Mouse (Mus musculus) kidney, adult 2 months (tissue): Measurements from ENCODE around the gene Sorcs2.

Source experiments
- CTCF ChIP-seq: fragments of 200-500 bp; conservative IDR thresholded peaks from 2 replicates; pipeline ENCODE4 v1.5.1; 2011; ENCODE audit warnings: low read depth, mild to moderate bottlenecking, control low read depth, low read length, moderate library complexity, mixed read lengths; ENCODE audit not compliant: insufficient read depth, insufficient read length
- POLR2A ChIP-seq: fragments of 200-500 bp; IDR thresholded peaks from one replicate; pipeline ENCODE4 v1.6.1; 2011; ENCODE audit warnings: low read depth, low read length, control low read depth

GRCm38 (mm10) chr5:36176409-36176808 lies 221.5 kb downstream of the Sorcs2 start:
- TF ChIP-seq CTCF (no peak), POLR2A (no peak)
